Mouse (Mus musculus): Measurements from ENCODE around the gene Clnk. TPM values are rescaled to one million over a fixed set of nuclear protein-coding genes. Genes with fewer than 3 reads are reported as not detected.

The Clnk gene
- total RNA-seq, 2 experiments from 2014 or later = not detected

- DNase-seq = no peak
These were observed 167.6 kb downstream of the Clnk start for GRCm38 (mm10) chr5:38708940-38709581.

GRCm38 (mm10) chr5:38707364-38708075 lies 169.1 kb downstream of the Clnk start:
- DNase-seq = no peak

GRCm38 (mm10) chr5:38702941-38703340 lies 173.7 kb downstream of the Clnk start:
- DNase-seq = no peak

GRCm38 (mm10) chr5:38702091-38702490 lies 174.5 kb downstream of the Clnk start:
- DNase-seq = no peak

- no peak for DNase-seq
These were observed 178.1 kb downstream of the Clnk start for GRCm38 (mm10) chr5:38698466-38698865.

- no peak for DNase-seq
These were observed 178.6 kb downstream of the Clnk start for GRCm38 (mm10) chr5:38698046-38698445.

GRCm38 (mm10) chr5:38696616-38697375 lies 179.8 kb downstream of the Clnk start:
- no peak for DNase-seq

- DNase-seq = no peak
These were observed 183.8 kb downstream of the Clnk start for GRCm38 (mm10) chr5:38692859-38693258.

- DNase-seq = no peak
These were observed 187.4 kb downstream of the Clnk start for GRCm38 (mm10) chr5:38689186-38689585.

GRCm38 (mm10) chr5:38687694-38688093 lies 188.9 kb downstream of the Clnk start:
- DNase-seq = no peak

GRCm38 (mm10) chr5:38684164-38684911 lies 192.3 kb downstream of the Clnk start, which contains the start of gene Zfp518b:
Gene Zfp518b, minus strand, starts transcription at chr5:38684826.
- peak; percentile 88 to 93 for DNase-seq

- no peak for DNase-seq
These were observed 217.8 kb downstream of the Clnk start for GRCm38 (mm10) chr5:38658836-38659235.

Other genes starting within 250 kb of the Clnk start
- gene Zfp518b, start 192.0 kb downstream of the Clnk start, total RNA-seq (2021) = 1 to 10 TPM; 6.3 to 6.5 TPM

Measured in adrenal gland, postnatal 36 days (tissue).